Mouse (Mus musculus): ENCODE results near the gene Rilpl1. TPM values are rescaled to one million over a fixed set of nuclear protein-coding genes. Genes with fewer than 3 reads are reported as not detected.
"Not testable (repeated sequence)": the region's sequence is repeated elsewhere in the genome, so short reads cannot be mapped to it uniquely, and the experiment has no call there.

The Rilpl1 gene
- polyA plus RNA-seq, 1 experiment from 2014 or later = 21.6 TPM

DNA sequence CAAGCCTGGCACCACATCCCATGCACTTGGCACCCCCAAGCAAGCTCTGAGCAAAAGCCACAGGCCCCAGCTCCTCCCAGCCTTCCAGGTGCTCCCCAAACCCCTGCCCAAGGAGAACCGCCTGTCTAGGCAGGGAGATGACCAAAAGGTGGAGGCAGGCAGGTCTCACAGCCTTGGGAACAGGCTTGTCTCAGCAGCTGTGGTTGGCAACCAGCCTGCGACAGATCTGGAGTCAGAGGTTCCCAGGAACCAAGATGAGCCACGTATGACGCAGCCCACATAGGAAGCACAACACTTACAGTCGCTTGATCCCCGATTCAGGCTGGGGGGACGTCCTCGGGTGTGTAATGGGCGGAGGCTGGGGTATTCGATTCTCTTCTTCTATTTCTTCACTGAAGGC, 29.6 kb downstream of the Rilpl1 start:
- Histone ChIP-seq H3K27me3 (ENCODE audit: control insufficient read depth, insufficient read depth, low read length) (no peaks in the 10 kb centered on the region), H3K9me3 (ENCODE audit: control insufficient read depth, low read length) (no peaks in the 10 kb centered on the region), H3K4me2 (ENCODE audit: low read depth, low read length, severe bottlenecking) (no peak overlapping the region), H3K9ac (ENCODE audit: low read length) (no peak overlapping the region), H3K4me1 (replicated peaks; ENCODE audit: control insufficient read depth, insufficient read depth, low read length) (no peaks in the 10 kb centered on the region), H3K36me3 (ENCODE audit: control insufficient read depth, insufficient read depth, low read length) (no peaks in the 10 kb centered on the region; the same call in 1 of the 2 replicates), H3K4me3 (ENCODE audit: low read depth, low read length) (no peak overlapping the region), H3K27ac (ENCODE audit: low read depth, low read length) (no peak overlapping the region)
- ATAC-seq (replicated peaks; ENCODE audit: low FRiP score) (no peak), DNase-seq (ENCODE audit: low spot score) (no peak)
- 93% methylated on average over 10 of the region's 10 CpGs for whole genome bisulfite sequencing

- Histone ChIP-seq H3K27me3 (ENCODE audit: control insufficient read depth, insufficient read depth, low read length) (no peaks in the 10 kb centered on the region), H3K36me3 (ENCODE audit: control insufficient read depth, insufficient read depth, low read length) (no peaks in the 10 kb centered on the region; the same call in 1 of the 2 replicates), H3K9me3 (ENCODE audit: control insufficient read depth, low read length) (no peaks in the 10 kb centered on the region), H3K4me1 (replicated peaks; ENCODE audit: control insufficient read depth, insufficient read depth, low read length) (no peaks in the 10 kb centered on the region), H3K9ac (ENCODE audit: low read length) (no peak overlapping the region), H3K4me3 (ENCODE audit: low read depth, low read length) (no peak overlapping the region), H3K27ac (ENCODE audit: low read depth, low read length) (no peak overlapping the region), H3K4me2 (ENCODE audit: low read depth, low read length, severe bottlenecking) (no peak overlapping the region)
- WGBS = 91% methylated on average over 3 of the region's 3 CpGs
- DNase-seq (ENCODE audit: low spot score) (no peak), ATAC-seq (replicated peaks; ENCODE audit: low FRiP score) (no peak)
Measured at GRCm38 (mm10) chr5:124500573-124500972, 30.6 kb downstream of the Rilpl1 start.

GRCm38 (mm10) chr5:124500037-124500436, 31.2 kb downstream of the Rilpl1 start:
- not testable (repeated sequence) for H3K4me1 ChIP-seq (replicated peaks; ENCODE audit: control insufficient read depth, insufficient read depth, low read length); H3K36me3 ChIP-seq (ENCODE audit: control insufficient read depth, insufficient read depth, low read length); ATAC-seq (replicated peaks; ENCODE audit: low FRiP score); DNase-seq (ENCODE audit: low spot score); H3K4me2 ChIP-seq (ENCODE audit: low read depth, low read length, severe bottlenecking); H3K4me3 ChIP-seq (ENCODE audit: low read depth, low read length); H3K27me3 ChIP-seq (ENCODE audit: control insufficient read depth, insufficient read depth, low read length); H3K27ac ChIP-seq (ENCODE audit: low read depth, low read length); H3K9me3 ChIP-seq (ENCODE audit: control insufficient read depth, low read length); H3K9ac ChIP-seq (ENCODE audit: low read length)
- WGBS = 80% methylated on average over 2 of the region's 4 CpGs

DNA sequence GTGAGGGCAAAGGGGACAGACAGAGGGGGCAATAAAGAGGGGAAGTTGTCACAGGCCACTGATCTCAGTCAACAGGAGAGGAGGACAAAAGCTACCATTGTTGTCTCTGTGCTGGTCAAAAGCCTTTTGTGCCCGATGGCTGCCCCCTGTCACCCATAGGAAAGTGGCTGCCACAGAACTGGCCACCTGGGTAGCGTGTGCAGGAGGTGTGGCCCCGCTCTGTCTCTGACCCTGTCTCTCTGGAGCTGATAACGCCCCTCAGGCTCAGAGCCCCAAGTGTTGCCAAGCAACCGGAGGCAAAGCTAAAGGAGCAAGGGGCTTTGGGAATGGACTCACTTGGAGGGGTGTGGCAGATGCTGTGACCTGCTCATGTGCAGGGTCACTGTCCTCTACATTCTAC, 32.2 kb downstream of the Rilpl1 start:
- Histone ChIP-seq H3K9me3 (ENCODE audit: control insufficient read depth, low read length) (no peaks in the 10 kb centered on the region), H3K9ac (ENCODE audit: low read length) (no peak overlapping the region), H3K27ac (ENCODE audit: low read depth, low read length) (no peak overlapping the region), H3K4me1 (replicated peaks; ENCODE audit: control insufficient read depth, insufficient read depth, low read length) (no peaks in the 10 kb centered on the region), H3K36me3 (ENCODE audit: control insufficient read depth, insufficient read depth, low read length) (no peaks in the 10 kb centered on the region; the same call in 1 of the 2 replicates), H3K27me3 (ENCODE audit: control insufficient read depth, insufficient read depth, low read length) (no peaks in the 10 kb centered on the region), H3K4me3 (ENCODE audit: low read depth, low read length) (no peak overlapping the region), H3K4me2 (ENCODE audit: low read depth, low read length, severe bottlenecking) (no peak overlapping the region)
- 19% methylated on average over 5 of the region's 5 CpGs for WGBS
- ATAC-seq (replicated peaks; ENCODE audit: low FRiP score) = no peak
- DNase-seq (ENCODE audit: low spot score) = no peak

GRCm38 (mm10) chr5:124498221-124498876, 32.8 kb downstream of the Rilpl1 start:
- Histone ChIP-seq H3K4me1 (replicated peaks; ENCODE audit: control insufficient read depth, insufficient read depth, low read length) (no peaks in the 10 kb centered on the region), H3K9me3 (ENCODE audit: control insufficient read depth, low read length) (no peaks in the 10 kb centered on the region), H3K9ac (ENCODE audit: low read length) (no peak overlapping the region), H3K27ac (ENCODE audit: low read depth, low read length) (no peak overlapping the region), H3K27me3 (ENCODE audit: control insufficient read depth, insufficient read depth, low read length) (no peaks in the 10 kb centered on the region), H3K4me3 (ENCODE audit: low read depth, low read length) (no peak overlapping the region), H3K36me3 (ENCODE audit: control insufficient read depth, insufficient read depth, low read length) (no peaks in the 10 kb centered on the region; the same call in 1 of the 2 replicates), H3K4me2 (ENCODE audit: low read depth, low read length, severe bottlenecking) (no peak overlapping the region)
- DNase-seq (ENCODE audit: low spot score) (no peak), ATAC-seq (replicated peaks; ENCODE audit: low FRiP score) (no peak)
- WGBS = 77% methylated on average over 9 of the region's 9 CpGs

GRCm38 (mm10) chr5:124496614-124497514, 34.3 kb downstream of the Rilpl1 start:
- Histone ChIP-seq H3K4me1 (replicated peaks; ENCODE audit: control insufficient read depth, insufficient read depth, low read length) (no peaks in the 10 kb centered on the region), H3K36me3 (ENCODE audit: control insufficient read depth, insufficient read depth, low read length) (no peaks in the 10 kb centered on the region; the same call in 1 of the 2 replicates), H3K27me3 (ENCODE audit: control insufficient read depth, insufficient read depth, low read length) (no peaks in the 10 kb centered on the region), H3K4me2 (ENCODE audit: low read depth, low read length, severe bottlenecking) (no peak overlapping the region), H3K4me3 (ENCODE audit: low read depth, low read length) (no peak overlapping the region), H3K9ac (ENCODE audit: low read length) (no peak overlapping the region), H3K27ac (ENCODE audit: low read depth, low read length) (no peak overlapping the region), H3K9me3 (ENCODE audit: control insufficient read depth, low read length) (no peaks in the 10 kb centered on the region)
- DNase-seq (ENCODE audit: low spot score) (no peak), ATAC-seq (replicated peaks; ENCODE audit: low FRiP score) (no peak)
- WGBS = 82% methylated on average over 15 of the region's 15 CpGs

DNA sequence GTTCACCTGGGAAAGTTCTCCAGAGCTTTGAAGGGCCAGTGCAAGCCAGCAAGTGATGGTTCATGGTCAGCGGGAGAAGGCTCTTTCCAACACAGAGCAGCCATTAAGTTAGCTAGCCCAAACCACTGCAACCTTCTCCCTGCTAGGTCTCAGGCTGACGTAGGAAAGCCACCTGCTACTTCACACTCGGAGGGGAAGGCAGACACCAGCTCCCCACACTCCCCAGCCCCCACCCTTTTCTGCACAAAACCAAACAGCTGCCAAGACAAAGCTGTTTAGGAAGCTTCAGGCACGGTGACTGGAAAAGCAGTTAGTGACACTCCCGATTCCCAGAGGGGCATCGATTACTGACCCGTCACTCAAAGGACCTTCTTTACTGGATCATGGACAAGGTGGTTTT, 35.6 kb downstream of the Rilpl1 start:
- Histone ChIP-seq H3K36me3 (ENCODE audit: control insufficient read depth, insufficient read depth, low read length) (no peaks in the 10 kb centered on the region; the same call in 1 of the 2 replicates), H3K4me1 (replicated peaks; ENCODE audit: control insufficient read depth, insufficient read depth, low read length) (no peaks in the 10 kb centered on the region), H3K27me3 (ENCODE audit: control insufficient read depth, insufficient read depth, low read length) (no peaks in the 10 kb centered on the region), H3K4me3 (ENCODE audit: low read depth, low read length) (no peak overlapping the region), H3K9me3 (ENCODE audit: control insufficient read depth, low read length) (no peaks in the 10 kb centered on the region), H3K4me2 (ENCODE audit: low read depth, low read length, severe bottlenecking) (no peak overlapping the region), H3K9ac (ENCODE audit: low read length) (no peak overlapping the region), H3K27ac (ENCODE audit: low read depth, low read length) (no peak overlapping the region)
- 80% methylated on average over 7 of the region's 7 CpGs for WGBS
- no peak for DNase-seq (ENCODE audit: low spot score)
- ATAC-seq (replicated peaks; ENCODE audit: low FRiP score) = no peak

DNA sequence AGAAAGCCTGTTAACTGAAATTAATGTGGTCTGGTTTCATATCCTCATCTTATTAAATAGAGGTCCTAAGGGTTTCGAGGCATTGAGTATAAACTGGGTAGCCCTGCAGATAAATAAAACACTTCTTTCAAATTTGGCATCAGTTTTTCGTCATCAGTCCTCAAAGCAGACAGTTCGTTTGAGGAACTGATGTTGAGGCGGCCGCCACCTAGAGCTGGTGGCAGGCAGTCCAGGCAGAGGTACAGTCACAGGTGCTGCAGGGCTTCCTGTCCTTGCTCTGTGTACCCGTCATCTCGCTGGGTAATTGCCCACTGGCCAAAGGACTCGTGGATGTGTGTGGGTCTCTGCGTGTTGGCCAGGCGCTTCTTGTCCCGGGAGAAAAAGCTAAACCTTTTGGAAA, 37.7 kb downstream of the Rilpl1 start:
- H3K4me3 ChIP-seq (ENCODE audit: low read depth, low read length) = no peak overlapping the region
- H3K4me1 ChIP-seq (replicated peaks; ENCODE audit: control insufficient read depth, insufficient read depth, low read length) = no peaks in the 10 kb centered on the region
- no peak overlapping the region for H3K4me2 ChIP-seq (ENCODE audit: low read depth, low read length, severe bottlenecking)
- no peaks in the 10 kb centered on the region for H3K27me3 ChIP-seq (ENCODE audit: control insufficient read depth, insufficient read depth, low read length)
- ATAC-seq (replicated peaks; ENCODE audit: low FRiP score) (no peak), DNase-seq (ENCODE audit: low spot score) (no peak)
- H3K9ac ChIP-seq (ENCODE audit: low read length) = no peak overlapping the region
- H3K27ac ChIP-seq (ENCODE audit: low read depth, low read length) = no peak overlapping the region
- WGBS = 86% methylated on average over 11 of the region's 11 CpGs
- H3K9me3 ChIP-seq (ENCODE audit: control insufficient read depth, low read length) = no peaks in the 10 kb centered on the region
- H3K36me3 ChIP-seq (ENCODE audit: control insufficient read depth, insufficient read depth, low read length) = no peaks in the 10 kb centered on the region; the same call in 1 of the 2 replicates

Data from forebrain, embryonic 11.5 days (tissue).